Mouse (Mus musculus) cerebellum, postnatal 10 days (tissue): ENCODE measurements around the gene Fbxw5.
A peak's percentile ranks its signal among the peaks of the same experiment; 100 is the strongest.

ENCODE experiments used
- DNase-seq, 2 experiments: peaks; one replicate each; pipeline ENCODE4 v3.0.0; 2021; ENCODE audit warnings: mixed read lengths in 2 of 2

Fbxw5 gene

GRCm38 (mm10) chr2:25500576-25501405, at the start of gene Fbxw5:
Fbxw5 (plus strand) TSS chr2:25500750.
- peak; percentile 88 to 92 for DNase-seq

GRCm38 (mm10) chr2:25450853-25451647, 49.5 kb upstream of the Fbxw5 start:
- DNase-seq = no peak

DNA sequence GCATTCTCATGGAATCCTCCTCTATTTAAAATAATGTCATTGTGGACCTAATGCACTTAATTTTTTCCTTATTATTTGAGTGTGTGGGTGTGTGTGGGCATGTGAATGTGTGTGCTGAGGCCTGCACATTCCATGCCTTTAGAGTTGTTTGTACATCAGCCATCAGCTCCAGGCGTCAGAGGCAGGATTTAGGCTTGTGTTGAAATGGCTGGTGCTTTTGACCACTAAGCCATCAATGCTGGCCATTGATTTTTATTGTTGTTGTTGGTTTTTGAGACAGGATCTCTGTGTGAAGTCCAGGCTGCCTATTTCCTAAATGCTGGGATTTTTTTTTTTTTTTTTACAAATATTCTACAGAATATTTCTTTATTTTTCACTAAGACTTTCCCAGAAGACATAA, 47.6 kb upstream of the Fbxw5 start:
- no peak for DNase-seq

DNA sequence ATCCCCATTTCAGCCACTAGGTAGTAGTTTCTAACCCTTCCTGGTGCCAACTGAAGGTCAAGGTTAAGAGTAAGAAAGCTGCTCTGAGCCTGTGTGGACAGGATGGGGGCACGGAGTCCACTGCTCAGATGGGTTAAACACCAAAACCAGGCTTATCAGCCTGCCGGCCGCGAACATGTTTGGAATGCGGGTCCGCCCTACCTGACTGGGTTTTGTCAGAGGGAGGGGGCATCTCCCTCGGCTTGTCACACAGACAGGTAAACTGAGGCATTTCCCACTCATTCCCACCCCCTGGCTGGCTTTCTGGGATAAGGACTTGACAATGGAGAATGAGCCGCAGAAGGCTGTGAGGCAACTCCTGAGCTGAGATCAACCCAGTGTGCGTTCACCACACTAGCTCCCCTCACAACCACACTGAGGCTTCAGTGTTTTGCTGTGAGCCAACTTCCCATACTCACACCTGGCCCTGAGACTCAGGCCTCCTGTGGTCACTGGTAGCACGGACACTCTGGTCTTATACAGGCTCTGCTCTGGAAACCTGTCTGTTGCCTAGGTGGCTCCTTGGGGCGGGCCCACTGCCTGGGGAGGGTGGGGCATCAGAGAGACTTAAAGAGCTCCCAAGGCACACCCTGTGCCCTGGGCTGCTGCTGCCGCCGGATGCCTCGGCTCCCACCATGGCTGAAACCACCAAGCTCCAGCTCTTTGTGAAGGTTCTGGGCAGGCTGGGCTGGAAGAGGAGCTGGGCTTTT, 44.2 kb upstream of the Fbxw5 start, which contains the start of gene Clic3:
Gene Clic3 (plus strand): TSS at position 634 of the 749 bp plus-strand sequence.
- DNase-seq = peak; percentile 41 to 42

GRCm38 (mm10) chr2:25457022-25457896, 43.3 kb upstream of the Fbxw5 start:
- DNase-seq = peak; percentile 88

- DNase-seq = peak; percentile 69 to 73
Observed at GRCm38 (mm10) chr2:25458911-25459310, 41.6 kb upstream of the Fbxw5 start.

- DNase-seq = peak in 1 of 2 experiments; percentile 72
Observed at GRCm38 (mm10) chr2:25460135-25460534, 40.4 kb upstream of the Fbxw5 start.

GRCm38 (mm10) chr2:25460551-25461309, 39.8 kb upstream of the Fbxw5 start, which contains the start of gene Paxx:
Paxx (minus strand) TSS chr2:25461094.
- peak; percentile 93 for DNase-seq

DNA sequence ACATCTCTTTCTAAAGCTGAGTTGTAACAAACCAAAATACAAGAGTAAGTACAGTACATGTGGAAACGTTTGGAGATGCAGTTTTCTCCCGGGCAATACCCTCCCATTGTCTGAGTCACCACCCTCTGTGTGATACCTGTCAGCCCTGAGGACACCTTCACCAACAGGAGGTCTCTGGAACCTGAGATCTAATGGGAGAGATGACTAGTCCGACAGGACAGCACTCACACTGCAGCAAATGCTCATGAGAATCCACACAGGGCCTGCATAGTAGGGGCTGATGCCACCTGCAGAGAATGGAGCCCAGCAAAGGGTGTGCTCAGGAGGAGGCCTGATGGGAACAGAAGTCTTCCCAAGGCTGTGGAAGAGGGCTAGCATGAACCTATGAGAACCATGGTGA, 39.1 kb upstream of the Fbxw5 start:
- DNase-seq = peak in 1 of 2 experiments; percentile 32

DNA sequence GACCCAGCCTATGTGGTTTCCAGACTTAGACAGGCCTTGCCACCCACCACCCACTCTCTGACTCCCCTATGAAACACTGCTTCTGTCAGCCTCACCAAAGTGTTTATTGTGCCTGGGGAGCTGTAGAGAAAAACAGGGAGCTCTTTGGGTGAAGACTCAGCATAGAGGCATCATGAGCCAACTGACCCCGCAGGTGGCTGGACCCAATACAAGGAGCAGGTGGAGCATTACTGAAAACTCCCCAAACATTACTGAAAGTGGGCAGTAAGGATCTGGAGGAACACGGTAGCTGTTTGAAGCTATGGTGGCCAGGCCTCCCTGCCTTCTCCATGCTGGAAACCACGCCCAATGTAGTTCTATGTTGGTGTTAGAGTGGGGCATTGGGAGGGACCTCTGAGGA, 36.9 kb upstream of the Fbxw5 start:
- DNase-seq = peak; percentile 60 to 71

GRCm38 (mm10) chr2:25465256-25465655, 35.3 kb upstream of the Fbxw5 start:
- no peak for DNase-seq

DNA sequence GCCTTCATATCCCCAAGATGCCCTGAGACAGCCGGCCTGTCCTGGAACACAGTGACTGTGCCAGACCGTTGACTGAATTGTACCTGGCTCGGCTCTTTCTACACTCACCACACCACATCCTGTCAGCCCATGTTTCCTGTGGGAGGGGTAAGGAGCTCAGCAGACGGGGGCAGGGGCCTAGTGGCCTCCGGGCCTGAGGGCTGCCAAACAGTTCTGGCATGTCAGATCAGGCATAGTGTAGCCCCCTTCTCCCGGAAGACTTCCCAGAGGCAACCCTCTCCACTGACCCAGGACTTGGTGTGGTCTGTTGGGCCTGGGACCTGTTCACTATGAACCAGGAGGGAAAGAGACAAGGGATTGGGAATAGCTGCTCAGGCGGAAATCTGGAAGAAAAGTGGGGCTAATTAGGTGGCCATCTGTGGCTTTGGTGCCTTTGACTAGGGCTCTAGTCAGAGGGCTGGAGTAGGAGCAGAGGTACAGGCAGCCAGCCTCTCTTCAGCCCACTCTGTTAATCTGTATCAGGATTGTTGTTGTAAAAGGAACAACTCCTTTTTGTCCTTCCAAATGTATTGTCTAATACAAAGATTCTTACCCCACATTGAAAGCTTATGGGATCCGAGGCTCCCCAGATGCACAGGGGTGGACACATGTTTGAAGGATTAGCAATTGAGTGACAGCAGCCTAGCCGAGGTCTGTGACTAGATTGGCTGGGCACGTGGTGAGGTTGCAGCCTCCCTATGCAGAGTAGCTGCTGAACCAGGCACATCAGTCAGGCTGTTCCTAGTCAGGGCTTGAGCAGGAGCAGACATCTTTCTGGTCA, 34.5 kb upstream of the Fbxw5 start:
- peak; percentile 59 to 65 for DNase-seq

DNA sequence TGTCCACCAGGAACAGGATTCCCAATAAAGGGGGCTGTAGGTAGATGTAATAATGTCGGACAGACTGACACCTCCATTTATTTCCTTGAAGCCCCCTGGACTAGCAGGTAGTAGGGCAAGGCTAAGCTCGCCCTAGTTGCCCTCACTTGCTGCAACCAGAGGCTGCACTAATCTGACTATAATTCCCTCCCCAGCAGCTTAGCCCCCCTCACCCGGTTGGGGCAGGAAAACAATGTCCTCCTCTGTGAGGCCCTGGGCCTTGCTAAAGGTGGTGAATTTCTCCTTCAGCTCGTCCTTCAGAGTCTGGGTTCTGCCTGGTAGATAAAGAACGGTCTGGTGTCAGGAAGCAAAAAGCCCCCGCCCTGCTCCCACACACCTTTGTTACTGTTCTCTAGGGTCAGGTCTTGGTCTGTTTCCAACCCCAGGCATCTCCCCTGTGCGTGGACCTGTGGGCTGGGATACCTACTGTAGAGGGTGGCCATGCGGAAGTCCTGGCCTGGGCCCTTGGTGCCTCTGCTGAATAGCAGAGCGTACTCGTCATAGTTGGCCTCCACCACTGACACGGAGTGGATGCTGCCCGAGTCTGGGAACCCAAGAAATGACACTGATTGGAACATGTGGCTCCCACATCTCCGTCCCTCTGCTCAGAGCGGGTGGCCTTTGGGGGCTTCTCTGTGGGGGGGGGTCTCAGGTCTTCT, 32.8 kb upstream of the Fbxw5 start:
- DNase-seq = no peak

GRCm38 (mm10) chr2:25468962-25469915, 31.3 kb upstream of the Fbxw5 start:
- DNase-seq = peak; percentile 92 to 94

DNA sequence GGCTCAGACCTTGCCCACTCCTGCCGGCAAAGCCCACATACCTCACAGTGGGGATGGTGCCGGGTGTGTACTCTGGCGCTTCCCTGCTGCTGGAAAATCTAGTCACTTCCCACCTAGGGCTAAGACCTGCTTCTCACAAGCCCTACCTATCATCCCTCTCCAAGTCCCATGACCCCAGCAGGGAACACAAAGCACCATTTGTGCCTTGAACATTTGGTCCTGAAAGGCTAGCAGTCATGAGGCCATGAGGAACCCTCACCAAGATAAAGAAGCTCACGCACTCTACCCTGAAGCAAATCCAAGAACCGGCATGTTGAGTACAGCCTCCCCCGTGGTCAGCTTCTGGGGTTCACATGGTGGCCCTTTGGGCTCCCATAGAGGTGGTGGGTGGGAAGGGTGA, 30.6 kb upstream of the Fbxw5 start, which contains the start of gene Ptgds:
Gene Ptgds (minus strand): TSS at position 78 of the 400 bp plus-strand sequence.
- DNase-seq = no peak

DNA sequence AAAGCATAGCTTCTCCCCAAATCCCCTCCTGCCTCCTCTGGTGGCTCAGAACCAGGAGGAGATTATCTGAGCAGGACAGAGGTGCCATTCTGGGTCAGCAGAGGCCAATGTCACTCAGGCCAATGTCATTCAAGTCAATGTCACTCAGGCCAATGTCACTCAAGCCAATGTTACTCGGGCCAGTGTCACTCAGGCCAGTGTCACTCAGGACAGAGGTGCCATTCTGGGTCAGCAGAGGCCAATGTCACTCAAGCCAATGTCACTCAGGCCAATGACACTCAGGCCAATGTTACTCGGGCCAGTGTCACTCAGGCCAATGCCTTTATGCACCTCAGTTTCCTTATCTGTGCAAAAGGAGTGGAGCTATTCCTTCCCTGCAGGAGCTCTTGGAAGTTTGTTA, 28.0 kb upstream of the Fbxw5 start:
- no peak for DNase-seq

GRCm38 (mm10) chr2:25477541-25477940, 23.0 kb upstream of the Fbxw5 start:
- DNase-seq = no peak
